Mouse (Mus musculus): ENCODE results near the gene Gm8871.
"Not testable (repeated sequence)": the region's sequence is repeated elsewhere in the genome, so short reads cannot be mapped to it uniquely, and the experiment has no call there.

The Gm8871 gene

GRCm38 (mm10) chr5:10947505-10947904 is at the start of gene Gm8871, which contains the start of gene Gm8857:
Gm8871 (plus strand) TSS chr5:10947805.
Gm8857 (plus strand) TSS chr5:10947807.
- DNase-seq (ENCODE audit: low spot score), result not testable (repeated sequence)

GRCm38 (mm10) chr5:10953512-10953911 is 5.9 kb downstream of the Gm8871 start:
- DNase-seq (ENCODE audit: low spot score), result not testable (repeated sequence)

GRCm38 (mm10) chr5:10958057-10958456 is 10.5 kb downstream of the Gm8871 start:
- not testable (repeated sequence) for DNase-seq (ENCODE audit: low spot score)

All from retina, embryonic 14.5 days (tissue).